Mouse (Mus musculus): Measurements from ENCODE around the gene Zfp938. TPM values are rescaled to one million over a fixed set of nuclear protein-coding genes. Genes with fewer than 3 reads are reported as not detected.

The Zfp938 gene
- total RNA-seq (2021): 1 to 10 TPM; 5.2 to 5.7 TPM
- long read RNA-seq, experiment 1, partial matches to known transcripts: 4 of 8 reads
- long read RNA-seq, experiment 1, other reads (novel, unspliced or antisense): 1 of 8 reads
- long read RNA-seq, experiment 2, partial matches to known transcripts: 2 of 4 reads
- long read RNA-seq, experiment 2, other reads (novel, unspliced or antisense): 0 of 4 reads

GRCm38 (mm10) chr10:82240742-82241400 is at the start of gene Zfp938:
Gene Zfp938 (minus strand): TSS chr10:82241280.
- peak; percentile 81 to 85 for DNase-seq

GRCm38 (mm10) chr10:82257331-82257730 is 16.3 kb upstream of the Zfp938 start:
- no peak for DNase-seq

GRCm38 (mm10) chr10:82245021-82245420 is 3.9 kb upstream of the Zfp938 start:
- DNase-seq: no peak

- no peak for DNase-seq
Measured at GRCm38 (mm10) chr10:82241401-82241788, 315 bp upstream of the Zfp938 start.

- peak; percentile 87 to 88 for DNase-seq
Measured at GRCm38 (mm10) chr10:82178257-82179064, 62.6 kb downstream of the Zfp938 start.

Other genes with a start within 250 kb of the Zfp938 start
- 1 to 10 TPM; 5.6 to 7.2 TPM for gene Zfp873, start 193.2 kb downstream of the Zfp938 start, total RNA-seq (2021)
- 1 to 10 TPM; 2.9 to 3.2 TPM for gene BC024063, start 157.9 kb downstream of the Zfp938 start, total RNA-seq (2021)
- 1 to 10 TPM; 2.6 to 3.9 TPM for gene AU041133, start 113.3 kb downstream of the Zfp938 start, total RNA-seq (2021)
- gene 4932415D10Rik, start 75.3 kb upstream of the Zfp938 start, total RNA-seq (2021): not detected
- 1 to 10 TPM; 3.7 to 4.3 TPM for gene Gm4924, start 113.0 kb upstream of the Zfp938 start, total RNA-seq (2021)